Mouse (Mus musculus) frontal cortex, adult 2 months (tissue): ENCODE data around the gene Dnm1. TPM values are rescaled to one million over a fixed set of nuclear protein-coding genes. Genes with fewer than 3 reads are reported as not detected.
A peak's percentile ranks its signal among the peaks of the same experiment; 100 is the strongest.
"Not testable (repeated sequence)": the region's sequence is repeated elsewhere in the genome, so short reads cannot be mapped to it uniquely, and the experiment has no call there.

Source experiments
- DNase-seq, 2 experiments: peaks; one replicate each; pipeline ENCODE4 v3.0.0; 2022; ENCODE audit warnings: low spot score in 1 of 2; ENCODE audit errors: extremely low spot score in 1 of 2
- polyA plus RNA-seq: library from polyadenylated mRNA; depleted of rRNA; stranded (reverse); fragments of >200 nt; gene quantifications from 2 replicates; pipeline ENCODE4 v1.2.3, GENCODE M21; 2012

Gene Dnm1
- polyA plus RNA-seq, 1 experiment, result 1,302 TPM

GRCm38 (mm10) chr2:32362817-32363340 lies 9.7 kb upstream of the Dnm1 start:
- DNase-seq, result peak in 1 of 2 experiments; percentile 91

DNA sequence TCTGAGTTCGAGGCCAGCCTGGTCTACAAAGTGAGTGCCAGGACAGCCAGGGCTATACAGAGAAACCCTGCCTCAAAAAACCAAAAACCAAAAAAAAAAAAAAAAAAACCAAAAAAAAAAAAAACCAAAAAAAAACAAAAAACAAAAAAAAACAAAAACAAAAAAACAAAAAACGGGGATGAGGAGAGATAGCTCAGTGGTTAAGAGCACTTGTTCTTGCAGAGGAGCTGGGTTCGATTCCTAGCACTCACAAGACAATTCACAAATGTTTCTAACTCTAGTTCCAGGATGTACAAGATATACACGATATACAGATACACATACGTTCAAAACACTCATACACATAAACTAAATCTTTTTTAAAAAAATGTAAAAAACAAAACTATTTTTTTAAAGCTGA lies 9.1 kb upstream of the Dnm1 start:
- DNase-seq, result not testable (repeated sequence)

DNA sequence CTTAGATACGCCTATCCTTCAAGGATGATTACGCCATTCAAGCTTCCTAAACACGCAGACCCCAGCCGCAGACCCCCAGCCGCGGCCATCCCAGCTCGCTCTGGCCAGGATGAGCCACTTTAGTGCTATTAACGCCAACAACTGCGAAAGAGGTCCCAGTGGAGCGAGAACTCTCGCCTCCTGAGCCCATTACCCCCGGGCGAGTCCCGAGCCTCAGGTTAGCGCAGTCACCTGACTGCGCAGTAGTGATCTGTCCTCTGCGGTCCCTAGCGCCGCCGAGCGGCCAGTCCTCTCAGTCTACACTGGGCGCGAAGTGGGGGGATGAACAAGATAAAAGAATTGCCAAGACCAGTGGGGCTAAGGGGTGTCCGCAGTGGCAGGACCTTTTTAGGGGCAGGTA lies 8.3 kb upstream of the Dnm1 start:
- DNase-seq, result peak in 1 of 2 experiments; percentile 79

DNA sequence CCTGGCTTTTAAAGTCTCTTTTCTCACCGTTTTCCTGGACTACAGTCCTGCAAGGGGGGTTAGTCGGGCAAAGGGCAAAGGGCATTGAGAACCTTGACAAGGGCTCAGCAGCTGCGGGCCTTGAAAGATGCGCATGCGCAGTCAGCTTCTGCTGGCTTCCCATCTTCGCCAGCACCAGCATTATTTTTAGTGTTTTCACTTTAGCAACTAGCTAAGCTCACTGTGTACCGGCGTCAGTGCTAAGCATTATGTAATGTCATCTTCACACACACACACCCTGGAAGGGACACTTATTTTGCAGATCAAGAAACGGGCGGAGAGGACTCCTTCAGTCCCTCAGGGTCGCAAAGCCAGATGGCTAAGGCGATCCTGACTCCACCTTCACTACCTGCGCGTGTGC lies 7.6 kb upstream of the Dnm1 start:
- peak; percentile 83 to 90 for DNase-seq

GRCm38 (mm10) chr2:32358381-32358780 lies 5.2 kb upstream of the Dnm1 start:
- DNase-seq, result no peak

- no peak for DNase-seq
Observed at GRCm38 (mm10) chr2:32357710-32358109, 4.6 kb upstream of the Dnm1 start.

DNA sequence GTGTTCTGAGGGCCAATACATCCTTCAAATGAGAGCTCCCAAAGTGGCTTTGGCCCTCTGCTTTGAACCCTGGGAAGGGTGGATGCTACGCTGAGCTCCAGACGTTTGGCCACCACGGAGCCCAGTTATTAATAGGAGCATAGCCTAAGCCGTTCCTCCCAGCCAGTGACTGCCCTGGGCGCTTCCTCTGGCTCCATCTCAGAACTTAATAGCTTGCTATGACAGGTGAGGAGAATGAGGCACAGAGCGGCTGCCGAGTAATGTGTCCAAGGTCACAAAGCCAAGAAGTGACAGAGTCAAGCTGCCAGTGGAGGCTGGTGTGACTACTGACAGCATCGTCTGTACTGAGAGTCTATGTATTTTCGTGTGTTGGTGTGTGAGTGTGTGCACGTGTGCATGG lies 3.1 kb upstream of the Dnm1 start:
- no peak for DNase-seq

GRCm38 (mm10) chr2:32354336-32354895 lies 1.3 kb upstream of the Dnm1 start:
- DNase-seq, result no peak

DNA sequence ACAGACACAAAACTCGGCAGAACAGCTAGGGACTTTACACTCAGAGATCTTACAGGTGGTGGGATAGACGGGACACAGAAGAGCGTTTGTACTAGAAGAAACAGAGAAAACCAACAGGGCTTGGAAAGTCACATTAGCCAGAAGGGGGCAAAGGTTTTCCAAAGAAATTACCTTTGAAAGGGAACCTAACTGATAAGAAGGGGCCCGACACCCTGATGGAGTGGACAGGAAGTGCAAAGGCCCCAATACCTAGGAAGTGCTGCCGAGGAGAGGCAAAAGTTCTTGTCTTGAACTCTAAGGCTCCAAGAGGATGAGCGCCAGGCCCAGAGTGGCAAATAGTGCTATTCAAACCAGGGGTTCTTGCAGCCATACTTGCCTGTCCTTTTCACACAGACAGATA lies 698 bp upstream of the Dnm1 start:
- DNase-seq, result no peak

DNA sequence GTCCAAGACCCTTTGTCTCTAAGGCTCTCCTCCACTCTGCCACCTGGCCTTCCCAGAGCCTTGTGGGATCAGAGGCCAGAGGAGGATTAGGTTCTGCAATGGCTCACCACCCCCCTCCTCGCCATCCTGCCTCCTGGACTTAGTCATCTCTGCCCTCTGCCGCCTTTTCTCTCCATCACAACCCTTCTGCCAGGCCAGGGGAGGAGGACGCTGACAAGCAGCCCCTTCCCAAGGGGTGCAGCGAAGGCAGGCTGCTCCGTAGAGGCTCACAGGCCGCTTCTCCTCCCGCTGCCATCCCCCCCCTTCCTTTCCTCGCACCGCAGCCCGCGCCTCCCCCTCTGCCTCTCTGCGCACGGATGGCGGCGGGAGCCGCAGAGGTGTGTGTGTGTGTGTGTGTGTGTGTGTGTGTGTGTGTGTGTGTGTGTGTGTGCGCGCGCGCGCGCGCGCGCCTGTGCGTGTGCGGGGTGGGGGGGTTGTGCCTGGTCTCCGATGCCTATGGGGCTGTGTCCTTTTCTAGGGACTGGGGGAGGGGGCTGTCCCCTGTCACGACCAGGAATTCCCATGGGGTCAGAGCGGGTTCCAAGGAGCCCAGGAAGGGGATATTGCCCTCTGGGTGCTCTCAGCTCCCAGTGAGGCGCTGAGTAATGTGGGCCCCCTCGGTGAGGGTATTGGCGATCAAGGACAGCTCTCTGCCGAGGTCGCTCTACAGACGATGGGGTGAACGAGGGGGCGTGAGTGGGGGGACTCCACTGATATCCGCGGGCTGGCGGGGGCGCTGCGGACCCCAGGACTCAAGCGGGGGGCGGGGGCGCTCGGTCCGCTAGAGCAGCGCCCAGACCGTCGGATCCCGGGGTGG lies 759 bp downstream of the Dnm1 start, which contains the start of gene Ciz1:
Gene Ciz1, plus strand, starts transcription at position 177 of the 856 bp plus-strand sequence.
- no peak for DNase-seq

- DNase-seq, result no peak
Observed at GRCm38 (mm10) chr2:32351471-32351961, 1.6 kb downstream of the Dnm1 start.

GRCm38 (mm10) chr2:32350471-32351051 lies 2.6 kb downstream of the Dnm1 start:
- DNase-seq, result no peak

DNA sequence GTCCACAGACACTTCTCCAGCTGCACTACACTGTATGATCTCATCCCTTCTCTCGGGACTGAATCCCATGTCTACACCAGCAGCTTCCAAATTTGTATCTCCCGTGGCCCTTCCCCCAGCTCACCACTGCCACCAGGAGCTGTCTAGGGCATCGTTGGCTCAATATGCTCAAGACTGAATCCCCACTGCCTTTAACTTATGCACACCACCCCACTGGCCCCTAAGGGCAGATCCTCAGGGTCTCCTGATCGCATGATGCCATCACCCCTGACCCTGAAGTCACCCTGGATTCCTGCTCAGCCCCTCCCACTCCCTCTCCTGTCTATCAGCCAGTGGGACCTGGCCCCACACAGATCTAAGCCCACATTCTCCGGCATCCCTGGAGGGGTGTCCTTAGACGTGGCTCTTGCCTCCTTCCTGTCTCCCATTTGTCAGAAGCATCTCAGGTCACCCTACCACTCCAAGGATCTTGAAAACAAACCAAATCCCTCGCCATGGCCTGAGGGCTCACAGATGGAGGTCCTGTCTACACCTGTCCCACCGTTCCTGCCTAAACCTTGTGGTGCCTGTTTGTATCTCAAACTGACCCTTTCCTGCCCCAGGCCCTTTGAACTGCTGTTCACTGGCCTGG lies 3.4 kb downstream of the Dnm1 start:
- DNase-seq, result peak in 1 of 2 experiments; percentile 55

DNA sequence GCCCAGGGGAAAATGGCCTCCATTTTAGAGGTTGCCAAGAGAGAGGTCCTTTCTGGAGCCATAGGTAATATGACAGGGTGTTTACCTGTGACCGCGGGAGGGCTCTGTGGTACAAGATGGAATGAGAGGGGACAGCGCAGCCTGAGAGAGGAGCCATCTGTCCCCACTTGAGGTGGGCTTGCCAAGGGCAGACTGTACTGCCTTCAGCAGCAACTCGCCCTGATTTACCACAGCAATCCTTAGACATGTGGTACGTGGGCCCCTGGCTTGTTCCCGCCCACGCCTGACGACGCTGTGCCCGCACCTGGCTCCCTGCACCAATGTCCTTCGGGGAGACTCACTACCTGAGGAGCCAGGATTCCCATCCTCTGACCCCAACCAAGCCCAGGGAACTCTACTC lies 4.8 kb downstream of the Dnm1 start:
- DNase-seq, result no peak

GRCm38 (mm10) chr2:32347019-32347418 lies 6.1 kb downstream of the Dnm1 start:
- no peak for DNase-seq

GRCm38 (mm10) chr2:32344598-32345321 lies 8.4 kb downstream of the Dnm1 start:
- no peak for DNase-seq

DNA sequence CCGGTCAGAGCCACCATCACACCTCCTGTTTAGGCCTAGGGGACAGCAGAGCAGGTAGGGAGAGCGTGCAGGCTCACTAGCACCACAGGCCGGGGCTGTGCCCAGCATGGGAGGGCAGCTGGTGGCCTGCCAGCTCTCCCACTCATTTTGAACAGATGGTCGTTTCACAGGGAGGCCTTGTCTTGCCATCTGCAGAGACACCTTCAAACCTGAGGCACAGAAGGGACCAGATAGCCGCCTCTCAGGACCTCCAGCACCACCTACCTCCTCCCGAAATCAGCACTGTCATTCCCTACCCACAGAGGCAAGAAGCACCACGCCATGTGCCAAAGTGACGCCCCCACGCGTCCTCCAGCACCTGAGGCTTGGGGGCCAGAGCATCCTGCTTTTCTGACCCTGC lies 9.1 kb downstream of the Dnm1 start:
- DNase-seq, result peak in 1 of 2 experiments; percentile 75

DNA sequence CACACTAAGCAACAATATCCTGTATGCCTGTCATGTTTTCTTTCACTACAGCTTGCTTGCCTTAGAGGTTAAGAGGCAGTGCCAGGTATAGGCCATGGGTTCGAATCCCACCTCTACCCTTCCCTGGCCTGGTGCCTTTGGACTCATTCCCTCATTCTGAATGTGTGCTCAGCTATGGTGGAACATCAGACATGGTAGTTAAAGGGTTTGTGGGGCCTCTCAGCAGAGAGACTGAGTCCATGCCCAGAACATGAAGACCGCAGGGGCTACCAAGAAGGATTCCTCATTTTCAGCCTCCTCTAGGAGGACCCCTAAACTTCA lies 9.8 kb downstream of the Dnm1 start:
- DNase-seq, result no peak

GRCm38 (mm10) chr2:32342539-32343350 lies 10.4 kb downstream of the Dnm1 start:
- peak; percentile 81 to 83 for DNase-seq
